Mouse (Mus musculus): ENCODE data around the gene Bcdin3d.

The Bcdin3d gene

DNA sequence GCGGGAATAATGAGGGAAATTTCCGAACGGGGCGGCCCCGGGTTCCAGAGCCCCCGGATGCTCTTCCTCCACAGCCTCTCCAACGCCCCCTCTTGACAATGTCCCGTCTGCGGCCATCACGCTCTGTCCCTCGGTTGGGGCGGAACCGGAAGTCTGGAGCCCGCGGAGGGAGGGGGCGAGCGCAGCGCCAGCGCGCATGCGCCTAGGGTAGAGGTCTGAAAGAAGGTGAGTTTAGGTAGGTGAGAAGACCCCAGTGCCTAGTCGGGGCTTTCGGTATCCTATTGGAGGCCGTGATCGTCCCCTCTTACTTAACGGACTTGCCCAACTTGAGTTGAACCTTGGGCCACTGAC is at the start of gene Bcdin3d:
Gene Bcdin3d (minus strand): TSS at position 155 of the 351 bp plus-strand sequence.
- peak; percentile 90 for DNase-seq (ENCODE audit: low spot score)

DNA sequence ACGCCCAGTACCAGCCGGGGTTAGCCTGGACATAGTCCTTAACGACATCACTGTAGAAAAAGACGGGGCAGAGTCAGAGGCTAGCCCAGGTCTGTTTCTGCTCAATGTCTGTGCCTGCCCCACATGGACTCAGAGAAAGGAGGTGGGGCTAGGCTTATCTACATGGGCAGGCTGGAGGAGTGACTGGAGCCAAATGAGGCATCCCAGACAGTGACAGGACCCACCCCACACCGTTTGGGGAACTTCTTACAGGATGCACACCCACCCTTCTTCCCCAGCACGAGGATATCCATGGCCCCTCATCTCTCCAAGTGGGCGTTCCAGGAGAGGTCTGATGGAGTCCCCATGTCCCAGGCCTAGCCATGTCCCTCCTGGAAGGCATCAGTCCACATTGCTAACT is 45.8 kb upstream of the Bcdin3d start:
- DNase-seq (ENCODE audit: low spot score): no peak

- no peak for DNase-seq (ENCODE audit: low spot score)
Observed at GRCm38 (mm10) chr15:99519626-99520025, 45.1 kb upstream of the Bcdin3d start.

DNA sequence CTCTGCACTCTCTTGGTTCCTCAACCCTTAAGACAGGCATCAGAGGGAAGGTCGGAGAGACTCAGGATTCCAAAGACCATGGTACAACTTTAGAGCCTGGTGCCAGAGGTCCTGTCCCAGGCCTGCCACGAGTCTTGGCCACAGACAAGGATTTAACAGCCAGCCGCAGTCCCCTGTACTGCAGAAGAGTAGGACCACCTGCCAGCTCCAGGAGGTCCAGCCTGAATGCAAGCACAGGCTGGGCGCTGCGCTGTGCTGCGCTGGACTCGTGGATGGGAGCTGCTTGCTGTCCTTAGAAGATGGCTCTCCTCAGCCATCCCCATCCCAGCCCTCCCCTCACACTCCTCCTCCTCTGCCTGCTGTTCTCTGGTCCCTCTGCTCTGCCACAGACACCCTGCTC is 43.2 kb upstream of the Bcdin3d start:
- no peak for DNase-seq (ENCODE audit: low spot score)

DNA sequence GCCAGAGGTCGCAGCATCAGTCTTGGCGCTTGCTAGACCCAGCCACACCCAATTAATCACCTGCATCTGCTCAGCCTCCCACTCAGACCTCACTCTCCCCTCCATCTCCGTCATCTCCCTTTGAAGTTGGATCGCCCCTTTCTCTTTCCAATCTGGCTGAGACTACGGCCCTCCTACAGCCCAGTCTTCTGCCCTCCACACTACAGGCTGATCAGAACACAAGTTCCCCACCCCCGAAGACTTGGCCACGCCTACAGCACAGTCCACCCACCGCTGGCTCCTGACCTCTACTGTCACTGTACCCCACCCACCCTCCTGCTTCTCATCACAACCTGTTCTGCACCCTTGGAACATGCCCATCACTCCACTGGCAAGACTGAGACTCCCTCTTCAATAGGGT is 42.2 kb upstream of the Bcdin3d start:
- no peak for DNase-seq (ENCODE audit: low spot score)

GRCm38 (mm10) chr15:99511797-99512525 is 37.4 kb upstream of the Bcdin3d start:
- DNase-seq (ENCODE audit: low spot score): peak; percentile 48

DNA sequence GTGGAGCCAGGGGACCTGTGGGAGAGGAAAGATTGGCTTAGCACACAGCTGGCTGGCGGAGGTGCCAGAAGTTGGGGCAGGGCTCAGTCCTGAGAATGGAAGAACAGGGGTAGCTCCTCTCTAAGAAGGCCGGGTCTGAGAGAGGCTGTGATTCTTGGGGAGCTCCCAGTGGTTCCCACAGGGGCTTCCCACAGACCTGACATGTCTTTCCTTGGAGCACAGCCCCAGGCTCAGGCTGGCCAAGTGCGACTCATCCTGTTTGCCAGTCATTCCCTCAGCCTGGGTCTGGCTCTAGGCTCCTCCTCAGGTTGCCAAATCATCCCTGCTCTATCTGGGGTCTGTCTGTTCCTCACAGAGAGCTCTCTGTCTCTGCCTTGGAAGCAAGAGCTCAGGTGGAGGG is 36.1 kb upstream of the Bcdin3d start:
- DNase-seq (ENCODE audit: low spot score): no peak

DNA sequence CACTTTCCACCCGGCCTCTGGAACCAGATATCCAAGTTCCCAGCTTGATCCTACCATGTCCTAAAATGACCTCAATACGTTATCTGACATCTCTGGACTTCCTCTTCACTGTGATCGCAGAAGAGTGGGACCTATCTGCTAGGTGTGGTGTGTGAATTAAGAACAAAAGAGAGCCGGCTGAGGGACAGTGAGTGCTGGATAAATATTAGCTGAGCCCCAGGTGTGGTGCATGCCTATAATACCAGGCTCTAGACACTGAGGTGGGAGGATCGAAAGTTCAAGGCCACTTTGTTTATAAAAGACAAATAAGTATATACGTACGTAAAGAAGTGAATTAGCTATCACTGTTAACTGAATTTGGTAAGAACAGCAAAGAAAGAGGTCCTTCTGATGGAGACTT is 35.3 kb upstream of the Bcdin3d start:
- DNase-seq (ENCODE audit: low spot score): no peak

DNA sequence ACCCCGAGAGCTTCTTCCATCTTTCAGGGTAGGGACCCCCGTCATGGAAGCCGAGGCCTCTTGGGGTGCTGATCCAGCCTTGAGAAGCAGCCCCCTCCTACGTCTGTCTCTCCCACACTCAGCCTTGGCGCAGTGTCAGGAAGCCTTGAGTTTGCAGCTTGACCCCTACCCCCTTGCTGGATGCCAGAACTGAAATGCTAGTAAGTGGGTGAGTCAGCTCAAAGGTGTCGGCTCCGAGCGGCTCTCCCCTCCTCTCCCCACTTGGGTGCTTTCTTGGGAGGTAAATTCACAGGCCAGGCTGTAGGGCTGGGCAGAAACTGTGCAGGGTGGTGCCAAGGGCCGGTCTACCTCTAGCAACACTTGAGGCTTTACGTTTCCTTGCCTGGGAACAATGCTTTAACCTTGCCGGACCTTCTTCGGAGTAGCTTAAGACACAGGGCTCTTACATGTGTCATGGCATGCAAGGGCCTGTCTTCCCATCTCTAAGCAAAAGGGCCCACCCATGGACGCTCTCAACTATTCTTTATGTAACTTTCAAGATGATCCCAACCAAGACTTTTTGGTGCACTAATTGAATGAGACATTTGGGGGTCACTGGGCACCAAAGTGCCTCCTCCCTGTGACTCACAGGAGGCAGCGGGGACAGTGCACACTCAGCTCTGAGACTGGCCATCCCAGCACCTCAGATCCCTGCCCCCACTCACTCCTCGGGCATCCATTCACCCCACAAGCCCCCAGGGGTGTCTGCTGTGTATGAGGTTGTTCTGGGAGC is 31.0 kb upstream of the Bcdin3d start:
- peak; percentile 75 for DNase-seq (ENCODE audit: low spot score)

DNA sequence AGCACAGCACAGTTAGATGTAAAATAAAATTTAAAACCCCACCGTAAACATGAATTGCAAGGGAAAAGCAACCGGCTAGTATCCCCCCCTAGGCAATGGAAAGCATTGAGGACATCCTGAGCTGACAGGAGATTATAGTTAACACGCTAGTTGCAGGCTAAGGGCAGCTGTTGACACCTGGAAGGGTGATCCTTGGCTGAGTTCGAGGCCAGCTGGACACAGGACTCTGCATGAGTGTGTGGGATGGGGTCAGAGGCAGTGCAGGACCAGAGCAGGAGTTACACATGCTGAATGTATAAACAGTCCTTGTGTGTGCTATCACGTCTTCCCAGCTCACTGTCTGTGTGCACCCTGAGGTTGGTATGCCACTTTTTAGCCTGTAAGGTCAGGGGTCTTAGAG is 28.7 kb upstream of the Bcdin3d start:
- DNase-seq (ENCODE audit: low spot score): no peak

DNA sequence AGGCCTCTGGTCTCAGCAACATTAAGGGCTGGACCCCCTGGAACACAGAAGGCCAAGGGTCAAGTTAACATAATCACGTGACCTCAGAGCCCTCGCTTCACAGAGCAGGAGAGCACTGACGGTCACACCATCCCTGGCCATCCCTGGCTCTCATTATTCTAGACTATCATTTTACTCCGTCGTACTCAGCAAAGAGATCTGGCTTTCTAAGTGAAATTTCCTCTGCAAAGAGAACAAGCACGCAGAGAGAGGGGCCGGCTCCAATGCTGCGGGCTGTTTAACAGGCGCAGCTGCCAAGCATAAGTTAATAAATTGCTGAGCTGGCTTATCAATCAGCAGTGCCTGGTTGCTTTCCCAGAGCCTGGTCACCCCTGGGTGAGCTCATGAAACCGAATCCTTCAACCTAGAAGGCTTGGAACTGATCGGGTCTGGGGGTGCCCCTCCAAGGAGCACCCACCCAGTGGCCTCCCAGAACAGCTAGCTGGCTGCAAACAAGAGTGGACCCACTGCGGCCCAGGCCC is 27.8 kb upstream of the Bcdin3d start:
- DNase-seq (ENCODE audit: low spot score): no peak

GRCm38 (mm10) chr15:99501292-99502260 is 27.0 kb upstream of the Bcdin3d start:
- no peak for DNase-seq (ENCODE audit: low spot score)

- peak; percentile 72 for DNase-seq (ENCODE audit: low spot score)
Observed at GRCm38 (mm10) chr15:99500320-99500719, 25.8 kb upstream of the Bcdin3d start.

GRCm38 (mm10) chr15:99499726-99500125 is 25.2 kb upstream of the Bcdin3d start:
- DNase-seq (ENCODE audit: low spot score): no peak

GRCm38 (mm10) chr15:99498781-99499180 is 24.3 kb upstream of the Bcdin3d start:
- peak; percentile 83 for DNase-seq (ENCODE audit: low spot score)

- DNase-seq (ENCODE audit: low spot score): no peak
Observed at GRCm38 (mm10) chr15:99498356-99498755, 23.8 kb upstream of the Bcdin3d start.

DNA sequence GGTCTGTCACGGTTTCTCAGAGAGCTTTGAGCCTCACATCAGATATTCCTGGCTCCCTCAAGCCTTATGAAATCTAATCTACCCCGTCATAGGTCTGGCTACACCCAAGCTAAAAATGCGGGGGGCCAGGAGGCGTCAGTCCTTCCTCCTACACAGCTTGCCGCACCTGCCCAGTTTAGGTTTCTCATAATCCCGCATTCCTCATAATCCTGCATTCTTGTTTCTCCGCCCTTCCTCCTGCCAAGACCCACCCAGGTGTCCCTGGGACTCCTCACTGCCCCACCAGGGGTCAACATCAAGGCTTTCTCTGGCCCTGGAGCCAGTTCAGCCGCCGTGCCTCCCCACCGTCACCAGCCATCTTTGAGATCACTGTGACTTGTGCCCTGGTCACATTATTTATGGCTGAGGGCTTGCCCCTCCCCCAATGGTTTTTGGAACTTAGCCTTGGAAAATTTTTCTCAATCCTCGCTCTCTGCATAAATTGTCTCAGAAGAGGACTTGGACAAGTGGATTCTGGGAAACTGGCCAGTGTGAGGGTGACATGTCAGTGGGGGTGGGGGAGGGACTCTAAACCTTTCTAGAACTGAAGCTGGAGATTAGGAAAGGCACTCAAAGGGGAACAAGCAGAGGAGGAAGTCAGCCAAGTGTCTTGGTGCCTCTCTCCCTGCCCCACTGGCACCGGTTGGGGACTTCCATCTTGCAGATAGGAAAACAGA is 23.2 kb upstream of the Bcdin3d start:
- peak; percentile 93 for DNase-seq (ENCODE audit: low spot score)

DNA sequence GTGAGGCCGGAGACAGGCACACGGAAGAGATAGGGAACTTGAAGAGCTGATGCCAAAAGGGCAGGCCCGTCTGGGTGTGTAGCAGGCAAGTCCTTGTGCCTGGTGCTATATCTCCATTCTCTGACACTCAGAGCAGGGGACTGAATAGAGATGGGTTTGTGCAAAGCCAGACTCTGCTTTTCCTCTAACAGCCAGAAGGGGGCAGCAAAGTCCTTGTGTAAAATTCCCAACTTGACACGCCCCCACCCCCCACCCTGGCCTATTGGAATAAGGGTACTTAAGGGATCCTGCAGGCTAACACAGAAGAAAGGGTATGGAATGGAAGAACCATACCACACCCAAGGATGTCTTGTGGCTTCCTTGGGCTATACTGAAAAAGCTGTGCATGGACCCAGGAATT is 22.5 kb upstream of the Bcdin3d start:
- peak; percentile 70 for DNase-seq (ENCODE audit: low spot score)

DNA sequence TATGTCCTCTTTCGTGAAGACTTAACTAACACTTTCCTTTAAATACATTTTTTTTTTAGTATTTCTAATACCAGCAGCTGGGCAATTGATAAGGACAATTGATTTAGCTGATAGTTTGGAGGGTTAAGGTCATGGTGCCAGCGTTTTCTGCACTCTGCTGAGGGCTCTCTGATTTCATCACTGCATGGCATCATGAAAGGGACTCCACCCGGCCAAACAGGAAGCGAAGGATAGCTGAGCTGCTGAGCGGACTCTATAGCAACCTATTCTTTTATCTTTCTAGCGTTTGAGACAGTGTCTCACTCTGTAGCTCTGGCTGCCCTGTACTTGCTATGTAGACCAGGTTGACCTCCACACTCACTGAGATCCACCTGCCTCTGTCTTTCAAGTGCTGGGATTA is 10.2 kb upstream of the Bcdin3d start:
- DNase-seq (ENCODE audit: low spot score): no peak

- DNase-seq (ENCODE audit: low spot score): no peak
Observed at GRCm38 (mm10) chr15:99475814-99476213, 1.3 kb upstream of the Bcdin3d start.

- peak; percentile 69 for DNase-seq (ENCODE audit: low spot score)
Observed at GRCm38 (mm10) chr15:99473801-99474575, 542 bp downstream of the Bcdin3d start.

Data from lung, postnatal 25 days (tissue).